Mouse (Mus musculus): ENCODE data around the gene Cpsf3.

Gene Cpsf3

GRCm38 (mm10) chr12:21333766-21334165 is 48.6 kb downstream of the Cpsf3 start:
- DNase-seq (ENCODE audit: low spot score), result no peak

- DNase-seq (ENCODE audit: low spot score), result no peak
Observed at GRCm38 (mm10) chr12:21335869-21336268, 50.7 kb downstream of the Cpsf3 start.

- DNase-seq (ENCODE audit: low spot score), result no peak
Observed at GRCm38 (mm10) chr12:21337171-21337570, 52.0 kb downstream of the Cpsf3 start.

GRCm38 (mm10) chr12:21340674-21341073 is 55.5 kb downstream of the Cpsf3 start:
- no peak for DNase-seq (ENCODE audit: low spot score)

- DNase-seq (ENCODE audit: low spot score), result no peak
Observed at GRCm38 (mm10) chr12:21346972-21347371, 61.8 kb downstream of the Cpsf3 start.

- no peak for DNase-seq (ENCODE audit: low spot score)
Observed at GRCm38 (mm10) chr12:21350113-21350876, 65.1 kb downstream of the Cpsf3 start.

- DNase-seq (ENCODE audit: low spot score), result no peak
Observed at GRCm38 (mm10) chr12:21353681-21354080, 68.5 kb downstream of the Cpsf3 start.

GRCm38 (mm10) chr12:21362686-21363085 is 77.5 kb downstream of the Cpsf3 start:
- DNase-seq (ENCODE audit: low spot score), result no peak

GRCm38 (mm10) chr12:21363195-21363594 is 78.0 kb downstream of the Cpsf3 start:
- no peak for DNase-seq (ENCODE audit: low spot score)
